Mouse (Mus musculus): Measurements from ENCODE around the gene Atp5g3.

Gene Atp5g3

GRCm38 (mm10) chr2:73893473-73894270 is 17.5 kb downstream of the Atp5g3 start:
- peak; percentile 54 for DNase-seq

GRCm38 (mm10) chr2:73892464-73893296 is 18.4 kb downstream of the Atp5g3 start, which contains the start of gene Atf2:
Gene Atf2 (minus strand): TSS chr2:73892639.
- DNase-seq: peak; percentile 99

GRCm38 (mm10) chr2:73891701-73892463 is 19.2 kb downstream of the Atp5g3 start:
- DNase-seq: peak; percentile 80

GRCm38 (mm10) chr2:73885997-73886396 is 25.1 kb downstream of the Atp5g3 start:
- no peak for DNase-seq

GRCm38 (mm10) chr2:73877891-73878290 is 33.2 kb downstream of the Atp5g3 start:
- no peak for DNase-seq

GRCm38 (mm10) chr2:73867764-73868487 is 43.2 kb downstream of the Atp5g3 start:
- peak; percentile 69 for DNase-seq

GRCm38 (mm10) chr2:73860046-73860624 is 51.0 kb downstream of the Atp5g3 start:
- peak; percentile 30 for DNase-seq

Data from cerebellum, adult 9-10 months (tissue).